Mouse (Mus musculus) CH12.LX (cell line): Measurements from ENCODE around the gene Daam1. TPM values are rescaled to one million over a fixed set of nuclear protein-coding genes. Genes with fewer than 3 reads are reported as not detected.

Experiments
- DNase-seq: peaks from one replicate; pipeline ENCODE4 v3.0.0-alpha.2; 2013; ENCODE audit errors: extremely low read depth
- H3K27ac ChIP-seq: 2 replicates; pipeline ENCODE4 v1.5.1; 2012; ENCODE audit warnings: low read depth, mild to moderate bottlenecking, control low read depth, moderate library complexity; ENCODE audit not compliant: insufficient read depth
- H3K27me3 ChIP-seq: replicated peaks from 2 replicates; pipeline ENCODE3; 2012; ENCODE audit warnings: inconsistent platforms
- H3K36me3 ChIP-seq, 2 experiments: replicated peaks in 1 of 2; 2 replicates each; pipeline versions ENCODE3 to v1.6.1; 2012; ENCODE audit warnings: inconsistent platforms in 1 of 2, low read length in 1 of 2, mild to moderate bottlenecking in 1 of 2, mixed read lengths in 1 of 2, moderate library complexity in 1 of 2; ENCODE audit not compliant: control insufficient read depth in 1 of 2, insufficient read depth in 1 of 2
- H3K4me1 ChIP-seq, 2 experiments: 2 replicates each; pipeline ENCODE4 v1.6.1; 2012; ENCODE audit warnings: inconsistent platforms in 1 of 2, moderate library complexity in 1 of 2; ENCODE audit not compliant: insufficient read depth in 2 of 2, control insufficient read depth in 1 of 2
- H3K4me2 ChIP-seq: 2 replicates; pipeline ENCODE4 v1.6.1; 2012; ENCODE audit warnings: low read depth, mild to moderate bottlenecking, control low read depth; ENCODE audit not compliant: poor library complexity, insufficient read depth, severe bottlenecking
- H3K4me3 ChIP-seq, 3 experiments: fragments of 150-350 bp in 1 of 3; sonication (generic) in 1 of 3; replicated peaks in 1 of 3; 2 replicates each; pipeline versions ENCODE3 to v1.5.1; 2011 to 2012; ENCODE audit warnings: low read depth in 2 of 3, low read length in 2 of 3, mild to moderate bottlenecking in 2 of 3, moderate library complexity in 2 of 3, control low read depth in 1 of 3, improper control_type of control experiment in 1 of 3, inconsistent platforms in 1 of 3, mixed read lengths in 1 of 3; ENCODE audit not compliant: poor library complexity in 1 of 3
- H3K79me2 ChIP-seq: replicated peaks from 2 replicates; pipeline ENCODE4 v1.6.1; 2012; ENCODE audit warnings: mild to moderate bottlenecking, moderate library complexity; ENCODE audit not compliant: control insufficient read depth, poor library complexity, insufficient read depth, severe bottlenecking; ENCODE audit errors: extremely low read depth
- H3K9ac ChIP-seq: 2 replicates; pipeline ENCODE4 v1.6.1; 2012; ENCODE audit warnings: low read depth, mild to moderate bottlenecking, control low read depth, moderate library complexity; ENCODE audit not compliant: insufficient read depth
- H3K9me3 ChIP-seq: replicated peaks from 2 replicates; pipeline ENCODE3; 2012; ENCODE audit warnings: low read length, inconsistent platforms, mixed read lengths
- CHD2 ChIP-seq: IDR thresholded peaks from 2 replicates; pipeline ENCODE4 v1.6.1; 2011; ENCODE audit warnings: low read length, improper control_type of control experiment
- ELF1 ChIP-seq: IDR thresholded peaks from 2 replicates; pipeline ENCODE4 v1.6.1; 2014; ENCODE audit warnings: low read depth, mild to moderate bottlenecking, inconsistent platforms, low read length, improper control_type of control experiment
- EP300 ChIP-seq: IDR thresholded peaks from 2 replicates; pipeline ENCODE4 v1.6.1; 2011; ENCODE audit warnings: low read length, improper control_type of control experiment
- ETS1 ChIP-seq: conservative IDR thresholded peaks from 2 replicates; pipeline ENCODE4 v1.6.1; 2012; ENCODE audit warnings: low read depth, mild to moderate bottlenecking, inconsistent platforms, low read length, improper control_type of control experiment, moderate library complexity
- HCFC1 ChIP-seq: IDR thresholded peaks from 2 replicates; pipeline ENCODE4 v1.6.1; 2012; ENCODE audit warnings: low read depth, mild to moderate bottlenecking, inconsistent platforms, low read length, improper control_type of control experiment
- JUN ChIP-seq: IDR thresholded peaks from 2 replicates; pipeline ENCODE4 v1.6.1; 2011; ENCODE audit warnings: low read depth, mild to moderate bottlenecking, low read length, improper control_type of control experiment, moderate library complexity; ENCODE audit not compliant: insufficient read depth
- JUND ChIP-seq: conservative IDR thresholded peaks from 2 replicates; pipeline ENCODE4 v1.6.1; 2011; ENCODE audit warnings: low read depth, low read length, improper control_type of control experiment
- MAX ChIP-seq: IDR thresholded peaks from 2 replicates; pipeline ENCODE4 v1.6.1; 2011; ENCODE audit warnings: low read length, improper control_type of control experiment
- MEF2A ChIP-seq: IDR thresholded peaks from 2 replicates; pipeline ENCODE4 v1.6.1; 2014; ENCODE audit warnings: low read depth, mild to moderate bottlenecking, inconsistent platforms, low read length, improper control_type of control experiment, borderline replicate concordance
- MXI1 ChIP-seq: IDR thresholded peaks from 2 replicates; pipeline ENCODE4 v1.6.1; 2011; ENCODE audit warnings: mild to moderate bottlenecking, low read depth, low read length, improper control_type of control experiment
- NELFE ChIP-seq: IDR thresholded peaks from 2 replicates; pipeline ENCODE4 v1.6.1; 2011; ENCODE audit warnings: low read depth, low read length, improper control_type of control experiment
- NRF1 ChIP-seq: IDR thresholded peaks from 2 replicates; pipeline ENCODE4 v1.6.1; 2014; ENCODE audit warnings: low read depth, mild to moderate bottlenecking, inconsistent platforms, low read length, improper control_type of control experiment, moderate library complexity
- POLR2AphosphoS2 ChIP-seq: IDR thresholded peaks from 2 replicates; pipeline ENCODE4 v1.6.1; 2011; ENCODE audit warnings: low read depth, low read length, improper control_type of control experiment
- SIN3A ChIP-seq: IDR thresholded peaks from 2 replicates; pipeline ENCODE4 v1.6.1; 2012; ENCODE audit warnings: low read length, improper control_type of control experiment, inconsistent platforms
- TBP ChIP-seq: conservative IDR thresholded peaks from 2 replicates; pipeline ENCODE4 v1.6.1; 2011; ENCODE audit warnings: low read depth, low read length, improper control_type of control experiment
- ZMIZ1 ChIP-seq: IDR thresholded peaks from 2 replicates; pipeline ENCODE4 v1.6.1; 2012; ENCODE audit warnings: low read depth, mild to moderate bottlenecking, inconsistent platforms, low read length, improper control_type of control experiment
- ZNF384 ChIP-seq: IDR thresholded peaks from 2 replicates; pipeline ENCODE4 v1.6.1; 2012; ENCODE audit warnings: low read depth, low read length, improper control_type of control experiment, inconsistent platforms
- dilution Hi-C: fragments of 300-500 bp; cut with MboI; formaldehyde crosslinking; loops from 2 replicates; pipeline ENCODE4 v1.14.3; 2020; ENCODE audit warnings: low sequenced_read_pairs; ENCODE audit not compliant: extremely low pct_unique_long_range_greater_than_20kb, extremely low pct_ligation_motif_present
- in situ Hi-C: fragments of 300-500 bp; cut with MboI; formaldehyde crosslinking; loops from 3 replicates; pipeline ENCODE4 v1.14.3; 2019; ENCODE audit warnings: low sequenced_read_pairs, low pct_ligation_motif_present, low pct_unique_long_range_greater_than_20kb, mixed read lengths
- polyA plus RNA-seq: library from polyadenylated mRNA; unstranded; fragments of >175 nt; gene quantifications from 2 replicates; pipeline ENCODE4 v1.2.1, GENCODE M21; 2012; ENCODE audit warnings: low read depth; ENCODE audit not compliant: insufficient read length
- total RNA-seq, 2 experiments: library from RNA; depleted of rRNA; stranded (reverse); fragments of 300-350 nt in 1 of 2; fragments of >200 nt in 1 of 2; gene quantifications; 2 replicates each; pipeline ENCODE4 v1.2.3; 2012 to 2014

The Daam1 gene
- total and polyA plus RNA-seq, 3 experiments = 10.7 to 27.9 (median 23.6) TPM

- Histone ChIP-seq H3K9ac (no peak overlapping the region), H3K4me1 (peaks cover 21 to 94% of the 10 kb centered on the region in 2 experiments), H3K4me2 (no peak overlapping the region), H3K9me3 (no peaks in the 10 kb centered on the region), H3K27ac (no peak overlapping the region), H3K79me2 (no peaks in the 10 kb centered on the region), H3K36me3 (peaks cover 0 to 58% of the 10 kb centered on the region in 2 experiments), H3K4me3 (no peak overlapping the region), H3K27me3 (no peaks in the 10 kb centered on the region)
- no peak for DNase-seq
- in situ Hi-C loops (no loop called here), dilution Hi-C loops (no loop called here)
- TF ChIP-seq JUN (no peak), CHD2 (no peak), SIN3A (no peak), HCFC1 (no peak), TBP (no peak), JUND (no peak), MAX (no peak), ZMIZ1 (no peak), NRF1 (no peak), ZNF384 (no peak), MXI1 (no peak), ETS1 (no peak)
Observed at GRCm38 (mm10) chr12:71888370-71888769, 57.5 kb downstream of the Daam1 start.

- Histone ChIP-seq H3K9ac (no peak overlapping the region), H3K4me3 (no peak overlapping the region), H3K4me2 (no peak overlapping the region), H3K79me2 (no peaks in the 10 kb centered on the region), H3K36me3 (peaks cover 0 to 57% of the 10 kb centered on the region in 2 experiments), H3K4me1 (peaks cover 25 to 93% of the 10 kb centered on the region in 2 experiments), H3K27me3 (no peaks in the 10 kb centered on the region), H3K27ac (no peak overlapping the region), H3K9me3 (no peaks in the 10 kb centered on the region)
- DNase-seq = no peak
- dilution Hi-C loops = no loop called here
- in situ Hi-C loops = no loop called here
- no peak for TF ChIP-seq POLR2AphosphoS2
- TF ChIP-seq CHD2 = no peak
- no peak for TF ChIP-seq MEF2A
- TF ChIP-seq NELFE = no peak
Observed at GRCm38 (mm10) chr12:71889266-71889665, 58.4 kb downstream of the Daam1 start.

GRCm38 (mm10) chr12:71890282-71890681 is 59.4 kb downstream of the Daam1 start:
- H3K9ac ChIP-seq = no peak overlapping the region
- H3K36me3 ChIP-seq = peaks cover 0 to 57% of the 10 kb centered on the region in 2 experiments
- no peaks in the 10 kb centered on the region for H3K79me2 ChIP-seq
- H3K27ac ChIP-seq = no peak overlapping the region
- in situ Hi-C loops = no loop called here
- no peak overlapping the region for H3K4me3 ChIP-seq
- dilution Hi-C loops = no loop called here
- TF ChIP-seq EP300 (no peak), TBP (no peak), ELF1 (no peak), MXI1 (no peak), NRF1 (no peak)
- TF ChIP-seq, all 38 proteins: peak for 0
- H3K27me3 ChIP-seq = no peaks in the 10 kb centered on the region
- H3K4me1 ChIP-seq = peaks cover 25 to 91% of the 10 kb centered on the region in 2 experiments
- no peaks in the 10 kb centered on the region for H3K9me3 ChIP-seq
- H3K4me2 ChIP-seq = no peak overlapping the region
- DNase-seq = no peak
